Mouse (Mus musculus) gastrocnemius, adult 18-20 months (tissue): ENCODE results near the gene Polh. TPM values are rescaled to one million over a fixed set of nuclear protein-coding genes. Genes with fewer than 3 reads are reported as not detected.
A peak's percentile ranks its signal among the peaks of the same experiment; 100 is the strongest.

Experiments
- DNase-seq: peaks from one replicate; pipeline ENCODE4 v3.0.0; 2021; ENCODE audit warnings: low spot score
- microRNA-seq: library from miRNA; unstranded; fragments of <30 nt; microRNA quantifications from one replicate; pipeline ENCODE4 v1.2.0, GENCODE M21; 2021
- total RNA-seq, 2 experiments: library from RNA; stranded (reverse); gene quantifications; 2 replicates each; pipeline ENCODE4 v1.2.3; 2021

The Polh gene
- total RNA-seq, 2 experiments from 2014 or later = 12.0 to 12.7 TPM

DNA sequence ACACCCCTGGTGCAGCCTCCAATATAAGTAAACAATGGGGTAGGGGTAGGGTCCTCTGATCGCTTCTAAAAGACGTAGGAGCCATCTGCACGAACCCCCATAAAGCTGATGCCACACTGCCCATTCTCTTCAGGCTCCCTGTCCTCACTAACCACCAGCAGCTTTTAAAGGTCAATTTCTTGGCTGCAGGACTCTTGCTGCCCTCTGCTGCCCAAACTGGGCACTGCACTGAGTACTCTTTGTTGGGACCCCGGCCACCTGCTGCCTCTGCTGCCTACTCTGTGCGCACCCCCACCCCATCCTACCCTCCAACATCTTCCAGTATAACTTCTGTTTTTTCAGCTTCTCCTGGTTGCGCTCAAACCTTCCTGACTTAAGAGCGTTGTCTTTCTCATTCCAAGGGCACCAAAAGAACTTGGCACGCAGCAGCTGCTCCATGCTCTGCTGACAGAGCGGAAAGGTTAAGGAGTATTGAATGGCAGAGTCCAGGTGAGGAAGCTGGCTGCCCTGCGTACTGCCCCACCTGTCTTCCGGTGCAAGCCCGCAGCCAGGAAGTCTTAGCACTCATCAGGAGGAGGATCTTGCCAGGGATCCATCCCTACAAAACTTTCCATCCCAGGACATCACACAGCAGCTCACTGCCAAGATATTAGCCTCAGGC is 70.3 kb downstream of the Polh start:
- DNase-seq = peak; percentile 83

DNA sequence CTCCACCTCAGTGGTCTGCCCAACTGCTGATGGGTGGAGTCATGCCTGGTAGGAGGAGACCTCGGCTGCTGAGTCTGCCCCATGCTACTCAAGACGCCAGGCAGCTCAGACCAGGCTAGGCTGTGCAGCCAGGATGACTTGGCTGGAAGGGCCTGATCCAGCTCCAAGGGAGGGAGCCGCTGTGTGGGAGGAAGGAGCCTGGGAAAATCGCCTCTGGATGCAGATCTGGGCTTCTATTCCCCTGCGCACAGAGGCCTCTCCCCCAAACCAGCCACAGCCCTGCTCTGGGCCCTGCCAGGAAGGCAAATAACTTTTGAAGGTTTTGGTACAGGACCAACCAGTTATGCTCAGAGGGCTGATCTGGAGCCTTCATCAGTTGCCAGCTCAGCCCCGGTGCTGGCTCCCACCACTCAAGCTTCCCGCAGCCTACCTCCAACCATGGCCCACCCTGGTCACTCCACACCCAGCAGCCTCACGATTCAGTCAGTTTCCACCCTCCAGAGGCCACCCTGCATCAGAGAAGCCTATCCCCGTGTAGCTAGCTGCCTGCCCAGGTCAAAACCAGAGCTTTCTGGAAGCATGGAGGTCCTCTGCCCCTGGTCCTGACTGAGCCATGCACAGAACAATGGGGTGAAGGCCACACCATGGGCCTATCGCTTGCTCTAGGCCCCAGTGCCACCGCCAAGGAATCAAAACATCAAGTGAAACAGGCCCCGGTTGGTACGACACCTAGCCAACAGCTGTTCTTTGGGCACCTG is 72.5 kb downstream of the Polh start:
- peak; percentile 72 for DNase-seq

DNA sequence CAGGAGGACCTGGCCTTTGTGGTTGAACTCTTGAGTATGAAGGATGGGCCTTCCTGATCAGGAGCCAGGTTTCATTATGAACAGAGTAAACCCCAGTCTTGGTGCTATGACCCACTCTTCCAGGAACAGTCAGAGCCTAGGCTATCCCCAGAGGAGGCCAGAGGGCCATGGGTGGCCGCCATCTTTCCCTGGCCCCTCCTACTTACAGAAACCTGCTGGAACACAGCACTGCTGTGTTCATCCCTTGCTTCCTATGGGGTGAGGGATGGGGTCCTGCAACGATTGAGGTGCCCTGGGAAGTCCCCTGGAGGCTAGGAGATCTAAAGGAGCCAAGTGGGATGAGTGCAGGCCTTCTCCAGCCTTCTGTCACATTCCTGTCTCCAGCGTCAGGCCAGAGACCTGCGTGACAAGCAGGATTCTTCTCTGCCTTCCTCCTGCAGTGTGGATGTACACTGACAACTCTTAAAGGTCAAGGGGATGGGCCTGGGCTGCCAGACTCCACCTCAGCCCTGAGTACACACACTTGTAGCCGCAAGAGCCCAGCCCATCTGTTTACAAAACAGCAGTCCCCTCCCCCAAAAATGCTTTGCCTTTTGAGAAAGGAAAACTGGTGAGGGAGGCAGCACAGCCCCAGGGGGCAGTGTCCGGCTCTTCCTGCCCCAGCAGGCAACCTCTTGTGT is 74.5 kb downstream of the Polh start:
- DNase-seq = no peak

DNA sequence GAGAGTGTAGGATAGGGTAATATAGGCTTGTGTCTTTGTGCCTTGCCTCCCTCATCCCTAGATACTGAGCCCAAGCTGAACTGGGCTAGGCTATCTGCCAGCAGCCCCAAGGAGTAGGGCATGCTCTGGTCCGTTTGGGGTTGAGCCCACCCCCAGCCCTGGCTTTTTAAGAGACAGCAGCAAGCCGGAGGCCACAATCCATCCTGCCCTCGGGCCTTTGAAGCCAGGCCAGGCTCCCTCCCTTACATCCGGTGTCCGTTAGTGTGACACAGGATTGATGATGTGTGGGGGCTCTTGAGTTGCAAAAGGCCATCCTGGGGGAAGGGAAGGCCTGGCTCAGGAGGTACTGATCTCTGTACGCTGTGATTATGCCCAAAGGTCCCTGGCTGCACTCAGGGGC is 75.8 kb downstream of the Polh start:
- DNase-seq = no peak

DNA sequence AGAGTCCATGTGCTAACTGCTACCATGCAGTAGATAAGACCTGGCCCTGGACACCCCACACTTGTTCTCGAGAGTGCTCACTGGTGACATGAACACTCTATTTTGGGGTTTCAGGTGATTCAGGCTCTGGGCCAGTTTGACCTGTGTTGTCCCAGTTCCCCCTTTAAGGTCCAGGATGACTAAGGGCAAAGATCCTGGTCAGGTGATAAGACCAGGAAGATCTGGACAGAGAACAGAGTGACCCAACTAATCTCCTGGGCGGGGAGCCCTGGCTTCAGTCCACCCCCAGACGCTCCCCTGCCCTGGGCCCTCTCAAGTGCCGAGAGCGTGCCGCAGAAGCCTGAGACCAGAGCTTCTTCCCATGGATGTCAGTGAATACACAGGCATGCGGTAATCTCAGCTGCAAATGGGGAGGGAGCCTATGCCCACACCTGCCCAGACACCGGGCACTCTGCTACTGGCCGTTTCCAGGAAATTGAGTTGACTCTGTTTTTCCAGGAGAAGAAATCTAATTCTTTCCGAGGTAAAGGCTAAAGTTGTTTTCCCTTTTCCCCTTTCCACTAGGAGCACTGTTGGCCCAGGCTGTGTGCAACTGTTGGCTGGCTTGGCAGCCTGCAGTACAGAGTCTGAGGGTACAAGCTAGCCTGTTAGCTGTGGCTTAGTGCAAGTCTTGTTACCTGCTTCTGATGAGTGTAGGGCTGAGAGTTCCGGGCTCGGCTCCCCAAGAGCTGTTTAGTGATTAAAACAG is 78.3 kb downstream of the Polh start:
- peak; percentile 68 for DNase-seq

DNA sequence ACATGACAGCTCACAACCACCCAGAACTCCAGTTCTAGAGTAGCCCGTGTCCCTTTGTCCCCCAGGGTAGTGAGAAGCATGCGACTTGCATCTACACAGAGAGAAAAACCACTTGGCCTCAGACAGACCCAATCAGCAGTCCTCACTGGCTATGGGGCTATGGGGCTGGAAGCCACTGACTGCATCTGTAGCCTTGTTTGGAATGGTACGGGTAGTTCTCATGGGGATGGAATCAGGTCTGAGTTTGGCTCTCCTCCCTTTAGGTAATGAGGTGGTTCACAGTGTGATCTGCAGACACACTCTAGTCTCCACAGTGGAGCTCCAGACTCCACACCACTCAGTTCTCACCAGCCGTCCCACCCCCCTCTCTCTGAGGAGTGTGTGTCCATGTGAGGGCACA is 79.2 kb downstream of the Polh start:
- no peak for DNase-seq

DNA sequence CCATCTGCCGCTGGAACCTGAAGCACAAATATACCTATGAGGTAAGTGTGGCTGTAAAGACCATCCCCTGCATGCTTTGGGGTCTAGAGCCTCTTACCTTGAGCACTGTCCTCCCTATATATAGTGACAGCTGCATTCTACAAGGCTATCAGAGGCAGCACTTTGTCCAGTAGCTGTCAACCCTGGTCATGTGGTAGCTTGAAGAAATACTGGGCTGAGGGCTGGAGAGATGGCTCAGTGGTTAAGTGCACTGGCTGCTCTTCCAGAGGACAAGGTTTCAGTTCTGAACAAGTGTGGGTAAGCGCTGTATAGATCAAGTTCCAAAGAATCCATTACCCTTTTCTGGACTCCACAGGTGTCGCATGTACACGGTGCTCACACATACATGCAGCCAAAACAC is 79.7 kb downstream of the Polh start:
- DNase-seq = no peak

Small RNAs within 50 kb of the gene (microRNA-seq; reads per million reads assigned to microRNA genes)
- gene Mir693 = 1.0 reads per million

Other genes with a start within 250 kb of the Polh start
- gene Vegfa, start 170.3 kb downstream of the Polh start, total RNA-seq = 100 to 1,000 TPM in 1 of 2 experiments, 10 to 100 TPM in 1; 90.0 to 204 TPM
- gene Mrps18a, start 91.7 kb downstream of the Polh start, total RNA-seq = 10 to 100 TPM; 86.2 to 99.1 TPM
- under 1 TPM; 0.47 to 0.57 TPM for gene Rsph9, start 58.4 kb downstream of the Polh start, total RNA-seq
- 10 to 100 TPM; 16.6 to 19.3 TPM for gene Mad2l1bp, start 49.1 kb downstream of the Polh start, total RNA-seq
- 10 to 100 TPM; 41.0 to 41.4 TPM for gene Gtpbp2, start 41.6 kb downstream of the Polh start, total RNA-seq
- gene Xpo5, start 137 bp upstream of the Polh start, total RNA-seq = 1 to 10 TPM; 9.0 to 9.6 TPM
- 10 to 100 TPM; 15.0 to 15.1 TPM for gene Polr1c, start 45.4 kb upstream of the Polh start, total RNA-seq
- gene Yipf3, start 45.4 kb upstream of the Polh start, total RNA-seq = 10 to 100 TPM; 46.7 to 60.1 TPM
- gene Lrrc73, start 50.9 kb upstream of the Polh start, total RNA-seq = under 1 TPM; 0.14 to 0.21 TPM
- 10 to 100 TPM; 32.1 to 48.1 TPM for gene Tjap1, start 80.4 kb upstream of the Polh start, total RNA-seq
- not detected for gene Dlk2, start 94.8 kb upstream of the Polh start, total RNA-seq
- gene Abcc10, start 125.7 kb upstream of the Polh start, total RNA-seq = 1 to 10 TPM; 1.9 to 2.9 TPM
- 10 to 100 TPM; 14.0 to 15.5 TPM for gene Zfp318, start 181.1 kb upstream of the Polh start, total RNA-seq
- gene Crip3, start 226.3 kb upstream of the Polh start, total RNA-seq = under 1 TPM; 0.28 to 0.59 TPM
- under 1 TPM in 1 of 2 experiments, not detected in 1; 0.14 TPM for gene Slc22a7, start 235.8 kb upstream of the Polh start, total RNA-seq